1 mouse cellular context compared by ENCODE assay signal in the genomic region with DNA sequence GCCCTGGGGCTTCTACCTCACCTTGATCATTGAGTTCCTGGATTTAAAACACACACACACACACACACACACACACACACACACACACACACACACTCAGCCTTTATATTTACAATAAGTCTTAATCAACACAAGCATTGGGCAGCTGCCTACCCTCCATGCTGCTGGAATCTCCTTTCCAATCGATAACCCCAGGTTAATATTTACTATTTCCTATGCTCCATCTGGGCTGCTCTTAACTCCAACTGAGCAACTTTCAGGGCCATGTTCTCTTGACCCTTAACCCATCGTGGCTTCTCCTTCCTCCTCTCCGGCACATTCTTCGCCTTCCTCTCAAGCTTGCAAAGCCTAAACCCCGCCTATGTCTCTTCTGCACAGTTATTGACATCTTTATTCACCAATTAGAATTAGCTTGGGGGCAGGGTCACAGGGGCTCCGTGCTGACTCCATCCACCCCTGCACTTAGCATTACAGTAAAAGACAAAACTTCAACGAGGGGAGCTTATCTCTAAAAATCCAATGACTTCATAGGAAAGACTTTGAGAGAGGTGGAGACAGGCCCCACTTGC.
TF ChIP-seq lines count a peak whose summit lies in the region.

No protein-coding gene starts in this region.

TF ChIP-seq in CH12.LX, 34 proteins besides CTCF, POLR2A, EP300 and RAD21 (continued from another document):
- no peak for TF ChIP-seq USF1 (IDR thresholded peaks at IDR 0.05; ENCODE audit: low read depth, low read length)
- no peak for TF ChIP-seq KAT2A (IDR thresholded peaks at IDR 0.05; ENCODE audit: insufficient replicate concordance, low read length)
- TF ChIP-seq MXI1 (IDR thresholded peaks at IDR 0.05; ENCODE audit: low read depth, low read length) = no peak
